Mouse (Mus musculus) cortical plate, adult 2 months (tissue): ENCODE data around the gene Zfp963.

ENCODE experiments used
- CTCF ChIP-seq: fragments of 200-500 bp; IDR thresholded peaks from 2 replicates; pipeline ENCODE4 v1.5.1; 2011; ENCODE audit warnings: mild to moderate bottlenecking, control low read depth, low read length; ENCODE audit not compliant: insufficient read depth; ENCODE audit errors: extremely low read depth
- POLR2A ChIP-seq: fragments of 200-500 bp; IDR thresholded peaks from 2 replicates; pipeline ENCODE4 v1.6.1; 2011; ENCODE audit warnings: mild to moderate bottlenecking, low read length, control low read depth; ENCODE audit not compliant: insufficient read depth; ENCODE audit errors: extremely low read depth

- TF ChIP-seq CTCF, result no peak
- no peak for TF ChIP-seq POLR2A
Observed at GRCm38 (mm10) chr8:69799261-69799660, 49.5 kb upstream of the Zfp963 start.
